Mouse (Mus musculus) megakaryocyte, embryonic 14.5 days (primary cell): ENCODE results near the gene Plxnd1.

ENCODE experiments used
- FLI1 ChIP-seq: IDR thresholded peaks from 2 replicates; pipeline ENCODE4 v1.6.1; 2012; ENCODE audit warnings: low read length, inconsistent platforms, mixed read lengths
- GATA1 ChIP-seq: IDR thresholded peaks from 3 replicates; pipeline ENCODE4 v1.6.1; 2012; ENCODE audit warnings: mixed read lengths, low read length, inconsistent platforms, borderline replicate concordance

DNA sequence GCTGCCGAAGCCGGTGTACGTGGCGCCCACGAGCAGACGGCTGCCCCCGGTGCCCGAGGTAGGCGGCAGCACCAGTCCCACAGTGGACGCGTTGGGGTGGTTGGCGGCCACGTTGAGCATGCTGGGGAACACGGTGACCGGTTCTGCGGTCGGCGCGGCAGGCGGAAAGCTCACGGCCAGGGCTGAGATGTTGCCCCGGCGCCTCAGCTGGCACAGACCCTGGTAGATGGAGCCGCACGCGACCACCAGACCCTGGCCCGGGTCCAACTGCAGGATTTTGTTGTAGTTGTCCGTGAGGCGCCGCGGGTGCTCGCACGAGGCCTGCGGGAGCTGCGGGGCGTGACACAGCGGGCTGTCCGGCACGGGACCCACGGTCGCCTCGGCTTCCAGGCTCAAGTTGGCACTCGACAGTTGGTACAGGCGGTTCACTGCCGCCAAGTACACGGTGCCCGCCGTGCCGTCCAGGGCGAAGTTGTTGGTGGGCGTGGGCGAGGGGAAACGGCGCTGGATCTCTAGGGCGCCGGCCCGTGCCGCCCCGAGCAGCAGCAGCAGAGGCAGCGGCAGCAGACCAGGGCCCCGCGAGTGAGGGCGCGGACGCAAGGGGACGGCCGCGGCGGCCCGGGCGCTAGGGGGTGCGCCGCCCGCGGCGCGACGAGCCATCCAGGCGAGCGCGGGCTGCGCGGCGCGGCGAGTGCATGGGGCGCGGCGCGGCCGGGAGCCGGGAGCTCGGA is 494 bp downstream of the Plxnd1 start:
- no peak for TF ChIP-seq GATA1
- TF ChIP-seq FLI1, result no peak
